Mouse (Mus musculus): ENCODE measurements around the gene Bmp8a. TPM values are rescaled to one million over a fixed set of nuclear protein-coding genes. Genes with fewer than 3 reads are reported as not detected.
"Not testable (repeated sequence)": the region's sequence is repeated elsewhere in the genome, so short reads cannot be mapped to it uniquely, and the experiment has no call there.

Bmp8a gene
- polyA plus RNA-seq, 1 experiment from 2014 or later: 0.14 TPM

DNA sequence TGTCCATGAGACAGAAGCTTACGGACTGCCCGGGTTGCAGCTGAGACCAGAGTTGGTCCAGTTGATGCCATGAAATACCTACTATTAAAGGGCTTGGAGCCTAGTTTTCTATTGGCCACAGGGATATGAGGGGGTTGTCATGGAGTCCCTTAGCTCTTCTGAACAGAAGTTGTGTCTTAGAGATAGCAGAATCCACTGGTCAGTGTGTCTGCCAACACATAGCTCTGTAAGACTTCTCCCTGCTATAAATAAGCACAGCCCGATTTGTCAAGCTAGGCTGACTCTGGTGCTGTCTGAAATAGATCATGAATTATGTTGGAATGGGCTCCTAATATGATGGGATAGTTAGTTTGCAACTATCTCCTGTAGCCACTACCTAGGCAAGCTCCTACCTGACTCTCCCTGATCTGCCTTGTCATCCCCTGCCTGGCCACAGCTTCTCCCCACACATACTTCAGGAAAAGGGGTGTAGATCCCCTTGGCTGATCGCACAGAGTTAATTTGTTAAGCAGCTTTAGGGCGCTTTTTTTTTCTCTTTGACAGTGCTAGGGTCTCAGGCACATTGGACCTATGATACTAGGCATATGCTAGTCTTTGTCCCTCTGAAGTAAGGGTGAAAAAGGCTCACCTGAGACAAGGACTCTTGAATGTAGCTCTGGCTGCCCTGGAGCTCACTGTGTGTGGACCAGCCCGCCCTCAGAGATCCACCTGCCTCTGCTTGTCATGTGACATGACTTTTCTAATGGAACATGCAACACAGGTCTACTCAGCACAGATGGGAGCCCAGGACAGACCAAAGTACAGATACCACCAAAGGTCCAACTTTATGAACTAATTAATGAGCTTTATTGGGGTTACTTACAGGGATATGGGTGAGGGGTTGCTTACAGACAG, 58.1 kb downstream of the Bmp8a start:
- H3K9ac ChIP-seq (ENCODE audit: low read length): no peak overlapping the region
- WGBS: 85% methylated on average over 6 of the region's 6 CpGs
- DNase-seq (ENCODE audit: low spot score, missing footprints) (no peak), ATAC-seq (ENCODE audit: low FRiP score) (no peak)
- no peaks in the 10 kb centered on the region for H3K27me3 ChIP-seq (ENCODE audit: control insufficient read depth, insufficient read depth, low read length)
- H3K36me3 ChIP-seq (ENCODE audit: control insufficient read depth, insufficient read depth, low read length): peaks cover 17% of the 10 kb centered on the region
- no peaks in the 10 kb centered on the region for H3K9me3 ChIP-seq (ENCODE audit: control insufficient read depth, low read length)
- peaks cover 22% of the 10 kb centered on the region for H3K4me1 ChIP-seq (ENCODE audit: control insufficient read depth, insufficient read depth, low read length)
- no peak overlapping the region for H3K27ac ChIP-seq (ENCODE audit: low read depth, low read length)
- peak overlapping the region; percentile 88 for H3K4me2 ChIP-seq
- peak overlapping the region; percentile 6; the same call in 1 of the 2 replicates for H3K4me3 ChIP-seq (ENCODE audit: low read depth, low read length)

DNA sequence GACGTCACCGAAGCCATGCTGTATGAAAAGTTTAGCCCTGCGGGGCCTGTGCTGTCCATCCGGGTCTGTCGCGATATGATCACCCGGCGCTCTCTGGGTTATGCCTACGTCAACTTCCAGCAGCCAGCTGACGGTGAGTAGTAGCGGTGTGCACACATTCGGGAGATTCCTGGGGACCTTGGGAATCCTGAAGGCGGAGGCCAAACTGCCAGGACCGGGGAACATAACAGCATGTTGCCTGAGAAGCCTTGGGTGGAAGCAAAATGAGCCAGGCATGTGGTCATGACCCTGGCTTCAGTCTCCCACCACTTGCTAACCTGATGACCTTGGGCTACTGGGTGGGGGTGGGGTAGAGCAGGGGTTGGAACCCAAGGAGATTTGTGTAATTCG, 59.4 kb downstream of the Bmp8a start:
- H3K9me3 ChIP-seq (ENCODE audit: control insufficient read depth, low read length); H3K36me3 ChIP-seq (ENCODE audit: control insufficient read depth, insufficient read depth, low read length); H3K27ac ChIP-seq (ENCODE audit: low read depth, low read length); H3K27me3 ChIP-seq (ENCODE audit: control insufficient read depth, insufficient read depth, low read length): not testable (repeated sequence)
- DNase-seq (ENCODE audit: low spot score, missing footprints): peak; percentile 91
- Histone ChIP-seq H3K4me1 (ENCODE audit: control insufficient read depth, insufficient read depth, low read length) (peaks cover 22% of the 10 kb centered on the region), H3K4me3 (ENCODE audit: low read depth, low read length) (peak overlapping the region; percentile 47), H3K9ac (ENCODE audit: low read length) (peak overlapping the region; percentile 68), H3K4me2 (peak overlapping the region; percentile 88)
- WGBS: 1% methylated on average over 10 of the region's 15 CpGs
- peak; percentile 9; the same call in 1 of the 2 replicates for ATAC-seq (ENCODE audit: low FRiP score)

DNA sequence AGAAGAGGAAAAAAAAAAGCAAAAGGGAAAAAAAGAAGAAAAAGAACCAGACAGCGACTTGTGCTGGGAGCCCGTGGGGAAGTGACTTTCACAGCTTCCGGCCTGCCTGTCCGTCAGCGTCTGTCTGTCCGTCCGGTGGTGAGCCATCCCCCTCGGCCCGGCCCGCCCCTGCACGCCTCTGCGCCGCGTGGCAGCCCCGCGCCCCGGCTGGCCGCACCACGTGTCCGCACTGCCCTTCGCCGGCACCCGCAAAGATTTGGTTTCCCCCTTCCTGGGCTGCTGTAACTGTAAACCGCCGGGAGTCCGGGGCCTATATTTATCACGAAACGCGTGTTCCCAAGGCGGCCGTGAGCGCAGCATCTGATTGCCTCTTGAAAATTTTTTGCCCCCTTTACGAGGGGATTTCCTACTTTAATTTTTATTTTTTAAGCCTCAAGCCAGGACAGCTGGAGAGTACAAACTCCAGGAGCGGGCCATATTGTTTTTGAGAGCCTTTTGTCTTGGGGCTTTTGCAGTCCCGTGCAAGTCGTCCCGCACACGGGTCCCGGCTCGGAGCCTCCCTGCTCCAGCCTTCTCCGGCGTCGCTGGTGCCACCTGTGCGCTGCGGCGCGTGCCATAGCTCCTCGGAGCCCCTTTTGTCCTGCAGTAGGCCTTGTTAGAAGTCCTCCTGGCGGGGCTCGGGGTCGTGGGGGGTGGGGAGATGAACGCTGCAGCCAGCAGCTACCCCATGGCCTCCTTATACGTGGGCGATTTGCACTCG, 60.0 kb downstream of the Bmp8a start:
- H3K4me3 ChIP-seq (ENCODE audit: low read depth, low read length): peak overlapping the region; percentile 47
- not testable (repeated sequence) for H3K36me3 ChIP-seq (ENCODE audit: control insufficient read depth, insufficient read depth, low read length); H3K27me3 ChIP-seq (ENCODE audit: control insufficient read depth, insufficient read depth, low read length); H3K9me3 ChIP-seq (ENCODE audit: control insufficient read depth, low read length); H3K27ac ChIP-seq (ENCODE audit: low read depth, low read length)
- peak overlapping the region; percentile 88 for H3K4me2 ChIP-seq
- under 1% methylated on average over 45 of the region's 55 CpGs for WGBS
- H3K9ac ChIP-seq (ENCODE audit: low read length): peak overlapping the region; percentile 68
- DNase-seq (ENCODE audit: low spot score, missing footprints) (peak; percentile 88), ATAC-seq (ENCODE audit: low FRiP score) (peak; percentile 81)
- H3K4me1 ChIP-seq (ENCODE audit: control insufficient read depth, insufficient read depth, low read length): peaks cover 22% of the 10 kb centered on the region

DNA sequence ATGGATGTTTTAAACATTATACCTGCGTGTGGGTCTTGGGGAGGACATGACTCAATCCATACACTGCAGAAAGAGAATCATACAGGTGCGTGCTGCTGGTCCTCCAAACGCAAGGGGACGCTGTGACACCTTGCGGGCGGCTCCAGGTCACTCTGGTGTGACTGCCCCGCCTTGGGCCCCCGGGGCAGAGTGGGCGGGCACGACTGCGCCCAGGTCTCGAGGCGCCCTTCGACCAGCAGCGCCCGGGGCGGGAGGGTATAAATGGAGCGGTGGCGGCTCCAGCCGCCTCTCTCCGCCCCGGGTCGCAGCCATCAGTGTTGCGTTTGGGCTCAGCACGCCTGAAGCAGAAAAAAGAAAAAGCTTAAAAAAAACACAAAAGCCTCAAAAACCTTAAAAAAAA, 60.6 kb downstream of the Bmp8a start:
- no peaks in the 10 kb centered on the region for H3K9me3 ChIP-seq (ENCODE audit: control insufficient read depth, low read length)
- H3K4me2 ChIP-seq: peak overlapping the region; percentile 88
- H3K4me3 ChIP-seq (ENCODE audit: low read depth, low read length): peak overlapping the region; percentile 47
- H3K9ac ChIP-seq (ENCODE audit: low read length): peak overlapping the region; percentile 68
- peaks cover 22% of the 10 kb centered on the region for H3K4me1 ChIP-seq (ENCODE audit: control insufficient read depth, insufficient read depth, low read length)
- peak; percentile 98 for ATAC-seq (ENCODE audit: low FRiP score)
- H3K27me3 ChIP-seq (ENCODE audit: control insufficient read depth, insufficient read depth, low read length): no peaks in the 10 kb centered on the region
- peak; percentile 98 for DNase-seq (ENCODE audit: low spot score, missing footprints)
- H3K36me3 ChIP-seq (ENCODE audit: control insufficient read depth, insufficient read depth, low read length): no peaks in the 10 kb centered on the region; the same call in 1 of the 2 replicates
- no peak overlapping the region; the same call in 1 of the 2 replicates for H3K27ac ChIP-seq (ENCODE audit: low read depth, low read length)
- 1% methylated on average over 25 of the region's 25 CpGs for WGBS

DNA sequence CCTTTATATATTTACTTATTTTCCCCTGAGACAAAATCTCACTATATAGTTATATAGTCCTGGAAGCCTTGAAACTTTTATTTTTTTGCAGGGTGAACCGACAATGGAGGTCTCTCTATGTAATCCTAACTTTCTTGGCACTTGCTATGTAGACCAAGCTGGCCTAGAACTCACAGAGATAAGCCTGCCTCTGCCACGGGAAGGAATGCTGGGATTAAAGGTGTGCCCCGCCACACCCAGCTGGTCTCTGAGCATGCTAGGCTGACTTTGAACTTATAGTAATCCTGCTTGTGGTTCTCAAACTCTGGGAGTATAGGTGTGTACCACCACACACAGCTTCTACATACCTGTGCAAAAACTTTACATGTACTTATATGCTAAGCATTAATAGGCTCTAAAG, 62.9 kb downstream of the Bmp8a start:
- Histone ChIP-seq H3K9me3 (ENCODE audit: control insufficient read depth, low read length) (no peaks in the 10 kb centered on the region), H3K4me2 (no peak overlapping the region), H3K36me3 (ENCODE audit: control insufficient read depth, insufficient read depth, low read length) (no peaks in the 10 kb centered on the region), H3K9ac (ENCODE audit: low read length) (no peak overlapping the region), H3K4me1 (ENCODE audit: control insufficient read depth, insufficient read depth, low read length) (peaks cover 14% of the 10 kb centered on the region), H3K27ac (ENCODE audit: low read depth, low read length) (no peak overlapping the region), H3K27me3 (ENCODE audit: control insufficient read depth, insufficient read depth, low read length) (no peaks in the 10 kb centered on the region), H3K4me3 (ENCODE audit: low read depth, low read length) (no peak overlapping the region)
- 69% methylated on average over 3 of the region's 3 CpGs for whole genome bisulfite sequencing
- ATAC-seq (ENCODE audit: low FRiP score) (no peak), DNase-seq (ENCODE audit: low spot score, missing footprints) (no peak)

DNA sequence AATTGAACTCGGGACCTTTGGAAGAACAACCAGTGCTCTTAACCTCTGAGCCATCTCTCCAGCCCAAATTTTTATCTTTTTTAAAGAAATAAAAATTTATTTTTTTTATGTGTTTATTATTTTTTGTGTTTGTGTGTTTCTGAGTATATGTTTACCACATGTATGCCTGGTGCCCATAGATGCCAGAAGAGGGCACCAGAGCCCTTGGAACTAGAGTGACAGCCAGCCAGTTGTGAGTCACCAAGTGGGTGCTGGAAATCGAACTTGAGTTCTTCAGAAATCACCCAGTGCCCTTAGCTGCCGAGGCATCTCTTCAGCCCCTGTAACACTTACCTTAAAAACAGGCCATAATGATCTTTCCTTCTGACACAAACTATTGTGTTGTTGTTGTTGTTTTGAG, 72.0 kb downstream of the Bmp8a start:
- 94% methylated on average over 3 of the region's 3 CpGs for WGBS
- H3K4me3 ChIP-seq (ENCODE audit: low read depth, low read length): no peak overlapping the region
- no peak overlapping the region for H3K4me2 ChIP-seq

More for the DNA sequence above, 72.0 kb downstream of the Bmp8a start:
- DNase-seq (ENCODE audit: low spot score, missing footprints) (no peak), ATAC-seq (ENCODE audit: low FRiP score) (no peak)
- Histone ChIP-seq H3K27me3 (ENCODE audit: control insufficient read depth, insufficient read depth, low read length) (no peaks in the 10 kb centered on the region), H3K27ac (ENCODE audit: low read depth, low read length) (no peak overlapping the region), H3K36me3 (ENCODE audit: control insufficient read depth, insufficient read depth, low read length) (no peaks in the 10 kb centered on the region), H3K9me3 (ENCODE audit: control insufficient read depth, low read length) (no peaks in the 10 kb centered on the region), H3K9ac (ENCODE audit: low read length) (no peak overlapping the region), H3K4me1 (ENCODE audit: control insufficient read depth, insufficient read depth, low read length) (no peaks in the 10 kb centered on the region)

Other genes with a start within 250 kb of the Bmp8a start
- gene Bmp8b, start 238.1 kb downstream of the Bmp8a start, polyA plus RNA-seq (2014; fragmentation: Nextera tagmentation; extraction: Ambion mirVana): 0.15 and 0.30 TPM in 2 replicates
- 0.18 TPM in 1 of 2 replicates, not detected in the other for gene Oxct2b, start 227.0 kb downstream of the Bmp8a start, polyA plus RNA-seq (2014; fragmentation: Nextera tagmentation; extraction: Ambion mirVana)
- 119 and 126 TPM in 2 replicates for gene Ppie, start 203.3 kb downstream of the Bmp8a start, polyA plus RNA-seq (2014; fragmentation: Nextera tagmentation; extraction: Ambion mirVana)
- gene Hpcal4, start 160.0 kb downstream of the Bmp8a start, polyA plus RNA-seq (2014; fragmentation: Nextera tagmentation; extraction: Ambion mirVana): 0.38 and 0.94 TPM in 2 replicates
- not detected in 2 replicates for gene Nt5c1a, start 141.7 kb downstream of the Bmp8a start, polyA plus RNA-seq (2014; fragmentation: Nextera tagmentation; extraction: Ambion mirVana)
- gene Heyl, start 109.7 kb downstream of the Bmp8a start, polyA plus RNA-seq (2014; fragmentation: Nextera tagmentation; extraction: Ambion mirVana): 6.8 and 7.7 TPM in 2 replicates
- gene Pabpc4, start 80.9 kb downstream of the Bmp8a start, polyA plus RNA-seq (2014; fragmentation: Nextera tagmentation; extraction: Ambion mirVana): 29.6 and 40.4 TPM in 2 replicates
- gene Oxct2a, start 19.6 kb downstream of the Bmp8a start, polyA plus RNA-seq (2014; fragmentation: Nextera tagmentation; extraction: Ambion mirVana): not detected in 2 replicates

Measured in midbrain, embryonic 11.5 days (tissue).